Mouse (Mus musculus) MEL (cell line): ENCODE results near the gene Cbr4.

Experiments used
- CTCF ChIP-seq, 3 experiments: IDR thresholded peaks in 2 of 3; conservative IDR thresholded peaks in 1 of 3; 2 replicates each; pipeline ENCODE4 v1.5.1; 2011 to 2012; ENCODE audit warnings: low read length in 3 of 3, low read depth in 2 of 3, mild to moderate bottlenecking in 2 of 3, improper control_type of control experiment in 1 of 3, inconsistent platforms in 1 of 3, mixed read lengths in 1 of 3, moderate library complexity in 1 of 3; ENCODE audit not compliant: control insufficient read depth in 1 of 3, insufficient read depth in 1 of 3, poor library complexity in 1 of 3, severe bottlenecking in 1 of 3
- EP300 ChIP-seq, 2 experiments: IDR thresholded peaks; 2 replicates each; pipeline ENCODE4 v1.6.1; 2011; ENCODE audit warnings: improper control_type of control experiment in 2 of 2, low read length in 2 of 2, low read depth in 1 of 2, mild to moderate bottlenecking in 1 of 2
- JUND ChIP-seq: IDR thresholded peaks from 2 replicates; pipeline ENCODE4 v1.6.1; 2011; ENCODE audit warnings: low read depth, mild to moderate bottlenecking, improper control_type of control experiment, low read length
- KAT2A ChIP-seq: conservative IDR thresholded peaks from 2 replicates; pipeline ENCODE4 v1.6.1; 2012; ENCODE audit warnings: low read depth, low read length, improper control_type of control experiment, inconsistent platforms
- MXI1 ChIP-seq: IDR thresholded peaks from 2 replicates; pipeline ENCODE4 v1.6.1; 2011; ENCODE audit warnings: mild to moderate bottlenecking, low read depth, low read length, improper control_type of control experiment
- MYC ChIP-seq: IDR thresholded peaks from 2 replicates; pipeline ENCODE4 v1.6.1; 2011; ENCODE audit warnings: low read depth, mild to moderate bottlenecking, low read length, improper control_type of control experiment, moderate library complexity
- POLR2A ChIP-seq, 2 experiments: IDR thresholded peaks; 2 replicates each; pipeline ENCODE4 v1.6.1; 2011 to 2012; ENCODE audit warnings: low read length in 2 of 2, mild to moderate bottlenecking in 2 of 2, control low read depth in 1 of 2, improper control_type of control experiment in 1 of 2, low read depth in 1 of 2, moderate library complexity in 1 of 2; ENCODE audit not compliant: control insufficient read depth in 1 of 2, insufficient read depth in 1 of 2, poor library complexity in 1 of 2
- POLR2AphosphoS2 ChIP-seq: IDR thresholded peaks from 2 replicates; pipeline ENCODE4 v1.6.1; 2011; ENCODE audit warnings: low read length, improper control_type of control experiment
- RAD21 ChIP-seq: IDR thresholded peaks from 2 replicates; pipeline ENCODE4 v1.6.1; 2011; ENCODE audit warnings: mild to moderate bottlenecking, low read depth, low read length, improper control_type of control experiment
- TAL1 ChIP-seq: IDR thresholded peaks from 2 replicates; pipeline ENCODE4 v1.6.1; 2012; ENCODE audit warnings: mild to moderate bottlenecking, inconsistent platforms, low read length, moderate library complexity, mixed read lengths
- ZNF384 ChIP-seq: IDR thresholded peaks from 2 replicates; pipeline ENCODE4 v1.6.1; 2012; ENCODE audit warnings: low read depth, mild to moderate bottlenecking, inconsistent platforms, low read length, improper control_type of control experiment

DNA sequence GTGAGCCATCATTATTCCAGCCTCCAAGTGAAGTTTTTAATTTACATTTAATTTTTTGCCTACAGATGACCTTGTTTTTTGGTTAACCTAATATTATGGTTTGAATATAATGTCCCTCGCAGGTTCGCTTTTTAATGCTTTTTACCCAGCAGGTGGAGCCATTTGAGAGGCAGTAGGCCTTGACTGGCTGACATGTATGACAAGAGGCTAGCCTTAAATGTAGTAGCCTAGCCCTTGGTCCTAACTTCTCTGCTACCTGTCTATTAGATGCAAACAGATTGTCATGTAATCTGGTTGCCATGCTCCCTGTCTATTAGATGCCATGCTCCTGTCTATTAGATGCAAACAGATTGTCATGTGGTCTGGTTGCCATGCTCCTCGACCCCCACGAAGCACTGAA lies 9.4 kb upstream of the Cbr4 start:
- no peak for TF ChIP-seq KAT2A
- TF ChIP-seq POLR2AphosphoS2: no peak
- no peak for TF ChIP-seq JUND
- TF ChIP-seq CTCF (IDR thresholded peaks at IDR 0.05 in 2 of 3, conservative IDR thresholded peaks at IDR 0.05 in 1 of 3; ENCODE audit: control insufficient read depth in 1 of 3, insufficient read depth in 1 of 3, low read depth in 2 of 3, low read length in 3 of 3, poor library complexity in 1 of 3, severe bottlenecking in 1 of 3): peak in 2 of 3 experiments; percentile 5 to 31; a peak in 1 of 6 replicates
- no peak for TF ChIP-seq MXI1
- no peak for TF ChIP-seq TAL1
- TF ChIP-seq EP300 (IDR thresholded peaks at IDR 0.05; ENCODE audit: low read depth in 1 of 2, low read length in 2 of 2): no peak
- no peak for TF ChIP-seq POLR2A (IDR thresholded peaks at IDR 0.05; ENCODE audit: control insufficient read depth in 1 of 2, insufficient read depth in 1 of 2, low read depth in 1 of 2, low read length in 2 of 2, poor library complexity in 1 of 2)
- TF ChIP-seq MYC: no peak
- peak; percentile 7 for TF ChIP-seq RAD21
- TF ChIP-seq ZNF384: no peak
